ENCODE assay signal across 8 mouse cellular contexts in the genomic region with DNA sequence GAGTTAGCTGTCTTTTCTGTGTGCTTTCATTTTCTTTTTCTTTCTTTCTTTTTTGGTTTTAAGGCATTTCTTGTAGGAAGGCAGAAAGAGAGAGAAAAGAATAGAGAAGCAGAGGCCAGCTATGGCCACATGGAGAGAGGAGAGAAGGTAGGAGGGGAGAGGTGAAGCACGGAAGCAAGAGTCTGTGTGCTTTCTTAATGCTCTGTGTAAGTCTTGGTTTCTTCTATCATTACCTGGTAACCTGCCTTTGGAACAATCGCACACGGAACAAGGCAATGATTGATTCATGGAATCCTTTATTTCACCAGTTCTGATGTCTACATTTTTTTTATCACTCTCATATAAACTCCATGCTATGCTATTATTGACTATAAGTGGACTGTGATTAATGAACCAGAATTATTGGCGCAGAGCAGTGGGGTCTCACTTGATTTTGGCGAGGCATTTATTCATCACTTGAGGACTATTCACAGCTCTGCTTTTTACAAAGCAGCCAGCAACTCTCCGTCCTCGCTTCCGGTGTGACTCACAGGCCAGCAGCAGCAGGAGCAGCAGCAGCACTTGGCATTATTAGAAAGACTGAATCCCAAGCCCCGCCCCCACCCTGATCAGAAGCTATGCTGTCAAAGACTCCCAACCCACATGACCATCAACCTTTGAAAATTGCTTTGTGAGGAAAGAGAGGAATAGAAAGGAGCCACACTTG.
A peak's percentile ranks its signal among the peaks of the same experiment; 100 is the strongest.
DNase-seq lines count a peak whose midpoint lies in the region; ATAC-seq lines count a peak whose summit lies in the region.
"Had no signal": no experiment of that assay in that cellular context is flagged by ENCODE, and none has a peak within 500 bp of the region (broad histone marks: within the 10 kb centered on the region; RNA-seq: fewer than 3 reads in every experiment).

No protein-coding gene starts in this region.

- peak; percentile 62 for DNase-seq in left cerebral cortex, postnatal 4 days
- no peak for DNase-seq in left cerebral cortex, adult 9 months (ENCODE audit: low spot score in 2 of 2)
- no peak for DNase-seq in ovary, postnatal 10 days (ENCODE audit: low spot score)
- DNase-seq: liver, embryonic 13.5 days had no signal

- intact Hi-C loops in left cerebral cortex, postnatal 4 days (cut with DNase I) = no loop called here

- 52% methylated on average over 9 of the region's 9 CpGs for WGBS in embryonic facial prominence, embryonic 13.5 days
- WGBS in limb, embryonic 12.5 days = 52% methylated on average over 9 of the region's 9 CpGs
- 48% methylated on average over 9 of the region's 9 CpGs for WGBS in stomach, embryonic 16.5 days

- no peaks in the 10 kb centered on the region for H3K36me3 ChIP-seq in embryonic facial prominence, embryonic 13.5 days
- H3K36me3 ChIP-seq in limb, embryonic 12.5 days = no peaks in the 10 kb centered on the region
- no peaks in the 10 kb centered on the region for H3K36me3 ChIP-seq in stomach, embryonic 16.5 days (ENCODE audit: control insufficient read depth, insufficient read depth, low read length)
- H3K36me3 ChIP-seq: liver, embryonic 13.5 days had no signal

- H3K9me3 ChIP-seq in embryonic facial prominence, embryonic 13.5 days = no peaks in the 10 kb centered on the region
- H3K9me3 ChIP-seq in limb, embryonic 12.5 days = no peaks in the 10 kb centered on the region
- H3K9me3 ChIP-seq in stomach, embryonic 16.5 days (replicated peaks; ENCODE audit: control insufficient read depth, low read length) = no peaks in the 10 kb centered on the region
- H3K9me3 ChIP-seq: liver, embryonic 13.5 days had no signal

- no peaks in the 10 kb centered on the region for H3K27me3 ChIP-seq in embryonic facial prominence, embryonic 13.5 days
- H3K27me3 ChIP-seq in limb, embryonic 12.5 days = no peaks in the 10 kb centered on the region
- H3K27me3 ChIP-seq in stomach, embryonic 16.5 days (ENCODE audit: control insufficient read depth, insufficient read depth, low read length) = no peaks in the 10 kb centered on the region
- H3K27me3 ChIP-seq: liver, embryonic 13.5 days had no signal

- no peak overlapping the region for H3K27ac ChIP-seq in embryonic facial prominence, embryonic 13.5 days
- H3K27ac ChIP-seq in limb, embryonic 12.5 days = 0 out of 2 replicates have a peak overlapping the region, but pooled peaks have one; percentile 17
- no peak overlapping the region for H3K27ac ChIP-seq in stomach, embryonic 16.5 days (ENCODE audit: low read length)
- H3K27ac ChIP-seq: liver, embryonic 13.5 days had no signal

- H3K4me2 ChIP-seq in embryonic facial prominence, embryonic 13.5 days = 0 out of 2 replicates have a peak overlapping the region, but pooled peaks have one; percentile 14
- H3K4me2 ChIP-seq in limb, embryonic 12.5 days = no peak overlapping the region
- H3K4me2 ChIP-seq in stomach, embryonic 16.5 days (ENCODE audit: low read depth, low read length) = no peak overlapping the region
- H3K4me2 ChIP-seq: liver, embryonic 13.5 days had no signal

- H3K4me3 ChIP-seq in embryonic facial prominence, embryonic 13.5 days = no peak overlapping the region
- no peak overlapping the region for H3K4me3 ChIP-seq in limb, embryonic 12.5 days (replicated peaks)
- no peak overlapping the region for H3K4me3 ChIP-seq in stomach, embryonic 16.5 days (replicated peaks; ENCODE audit: low read length)
- H3K4me3 ChIP-seq: liver, embryonic 13.5 days had no signal

- ATAC-seq in embryonic facial prominence, embryonic 13.5 days (ENCODE audit: insufficient number of reproducible peaks, insufficient read depth, low FRiP score, low TSS enrichment, low read depth) = no peak
- no peak for ATAC-seq in limb, embryonic 12.5 days (ENCODE audit: insufficient number of reproducible peaks, insufficient read depth, low FRiP score, low TSS enrichment, low read depth)
- peak; percentile 29; the same call in 1 of the 2 replicates for ATAC-seq in stomach, embryonic 16.5 days (ENCODE audit: insufficient read depth, low FRiP score)
- no peak for ATAC-seq in megakaryocyte, adult 5-6 weeks (ENCODE audit: poor library complexity, severe bottlenecking)

- no peak overlapping the region for H3K9ac ChIP-seq in embryonic facial prominence, embryonic 13.5 days
- no peak overlapping the region for H3K9ac ChIP-seq in limb, embryonic 12.5 days (replicated peaks)
- no peak overlapping the region for H3K9ac ChIP-seq in stomach, embryonic 16.5 days (ENCODE audit: low read length)
- H3K9ac ChIP-seq: liver, embryonic 13.5 days had no signal

- H3K4me1 ChIP-seq in embryonic facial prominence, embryonic 13.5 days = 0 out of 2 replicates have a peak, but pooled peaks cover 8% of the 10 kb centered on the region
- H3K4me1 ChIP-seq in limb, embryonic 12.5 days (replicated peaks) = peaks cover 9% of the 10 kb centered on the region; the same call in 1 of the 2 replicates
- H3K4me1 ChIP-seq in stomach, embryonic 16.5 days (ENCODE audit: control insufficient read depth, insufficient read depth, low read length) = no peaks in the 10 kb centered on the region
- H3K4me1 ChIP-seq: liver, embryonic 13.5 days had no signal
